Mouse (Mus musculus): ENCODE data around the gene Zfp653. TPM values are rescaled to one million over a fixed set of nuclear protein-coding genes. Genes with fewer than 3 reads are reported as not detected.

The Zfp653 gene
- polyA plus RNA-seq, 1 experiment, result 8.0 TPM

DNA sequence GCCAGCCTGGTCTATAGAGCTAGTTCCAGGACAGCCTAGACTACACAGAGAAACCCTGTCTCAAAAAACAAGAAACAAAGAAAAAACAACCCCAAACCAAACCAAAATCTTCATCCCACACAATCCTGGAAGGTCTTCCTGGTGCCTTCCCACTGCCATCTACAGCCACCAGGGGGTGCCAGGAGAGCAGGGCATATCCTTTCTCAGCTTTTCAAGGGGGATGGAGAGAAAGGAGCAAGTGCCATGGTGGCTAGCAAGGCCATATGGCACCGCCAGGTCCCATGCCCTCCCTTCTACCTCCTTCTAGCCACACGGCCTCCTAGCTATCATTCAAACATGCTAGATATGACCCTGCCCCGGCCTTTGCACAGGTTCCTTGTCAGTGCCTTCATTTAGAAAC, 4.7 kb downstream of the Zfp653 start:
- Histone ChIP-seq H3K79me3 (ENCODE audit: low read depth) (no peaks in the 10 kb centered on the region), H3ac (ENCODE audit: control insufficient read depth, insufficient read length, low read depth) (no peak overlapping the region), H3K36me3 (ENCODE audit: control insufficient read depth, insufficient read depth) (peaks cover 26% of the 10 kb centered on the region), H3K27me3 (ENCODE audit: control insufficient read depth, insufficient read depth, insufficient read length) (no peaks in the 10 kb centered on the region), H3K4me3 (ENCODE audit: insufficient read depth, poor library complexity, severe bottlenecking) (no peak overlapping the region), H3K79me2 (ENCODE audit: control insufficient read depth, insufficient read depth) (no peaks in the 10 kb centered on the region)
- TF ChIP-seq CTCF (IDR thresholded peaks at IDR 0.05; ENCODE audit: control insufficient read depth, insufficient read depth, insufficient read length) (peak; percentile 53), MYOD1 (IDR thresholded peaks at IDR 0.05; ENCODE audit: control insufficient read depth, insufficient read length, low read depth) (no peak)

DNA sequence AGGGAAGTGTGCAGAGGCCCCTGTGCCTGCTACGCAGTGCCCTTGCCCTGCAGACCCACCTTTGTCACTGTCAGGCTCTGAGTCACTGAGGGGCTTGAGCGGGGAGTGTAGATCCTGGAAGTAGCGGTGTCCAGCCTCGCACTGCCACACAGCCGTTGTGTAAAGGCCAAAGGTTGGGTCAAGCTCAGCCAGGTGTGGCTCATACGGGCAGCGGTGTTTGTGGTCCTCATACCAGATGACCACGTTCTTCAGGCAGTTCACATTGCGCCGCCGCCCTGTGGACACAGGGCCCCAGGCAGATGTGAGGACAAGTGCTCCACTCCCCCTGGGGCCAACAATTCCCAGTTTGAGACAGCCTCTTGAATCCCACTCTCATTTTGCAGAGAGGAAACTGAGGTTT, 5.5 kb downstream of the Zfp653 start:
- Histone ChIP-seq H3K36me3 (ENCODE audit: control insufficient read depth, insufficient read depth) (peaks cover 26% of the 10 kb centered on the region), H3K4me3 (ENCODE audit: insufficient read depth, poor library complexity, severe bottlenecking) (no peak overlapping the region), H3K79me3 (ENCODE audit: low read depth) (no peaks in the 10 kb centered on the region), H3K27me3 (ENCODE audit: control insufficient read depth, insufficient read depth, insufficient read length) (no peaks in the 10 kb centered on the region), H3K79me2 (ENCODE audit: control insufficient read depth, insufficient read depth) (no peaks in the 10 kb centered on the region), H3ac (ENCODE audit: control insufficient read depth, insufficient read length, low read depth) (no peak overlapping the region)
- TF ChIP-seq CEBPB (IDR thresholded peaks at IDR 0.05; ENCODE audit: low read depth) (no peak), CTCF (IDR thresholded peaks at IDR 0.05; ENCODE audit: control insufficient read depth, insufficient read depth, insufficient read length) (no peak), USF1 (IDR thresholded peaks at IDR 0.05; ENCODE audit: low read depth) (no peak), FOSL1 (IDR thresholded peaks at IDR 0.05; ENCODE audit: insufficient read depth, low read length, poor library complexity, severe bottlenecking) (no peak), MAX (IDR thresholded peaks at IDR 0.05) (no peak), MYOD1 (IDR thresholded peaks at IDR 0.05; ENCODE audit: control insufficient read depth, insufficient read length, low read depth) (no peak), MYOG (IDR thresholded peaks at IDR 0.05; ENCODE audit: control insufficient read depth, extremely low read depth, insufficient read length) (no peak)

DNA sequence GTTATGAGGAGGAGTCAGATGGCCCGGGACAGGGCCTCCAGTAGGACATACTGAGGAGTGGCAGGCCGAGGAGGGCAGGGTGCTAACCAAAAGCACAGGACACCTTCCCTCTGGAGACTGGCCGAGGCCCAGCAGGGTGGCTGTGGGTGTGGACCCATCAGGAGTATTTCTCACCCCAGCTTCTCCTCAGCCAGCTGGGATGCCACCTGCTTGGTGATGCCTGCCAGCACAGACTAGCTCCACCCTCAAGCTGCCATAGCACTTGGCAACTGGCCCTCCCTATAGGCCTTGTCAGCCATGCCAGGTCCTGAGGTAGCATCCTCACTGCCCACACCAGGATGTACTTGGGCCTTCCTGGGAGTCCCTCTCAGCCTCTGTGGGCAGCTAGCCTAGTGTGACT, 6.8 kb downstream of the Zfp653 start:
- Histone ChIP-seq H3K36me3 (ENCODE audit: control insufficient read depth, insufficient read depth) (peaks cover 26% of the 10 kb centered on the region), H3K27me3 (ENCODE audit: control insufficient read depth, insufficient read depth, insufficient read length) (no peaks in the 10 kb centered on the region), H3K79me3 (ENCODE audit: low read depth) (no peaks in the 10 kb centered on the region), H3K79me2 (ENCODE audit: control insufficient read depth, insufficient read depth) (no peaks in the 10 kb centered on the region), H3K4me3 (ENCODE audit: insufficient read depth, poor library complexity, severe bottlenecking) (no peak overlapping the region), H3ac (ENCODE audit: control insufficient read depth, insufficient read length, low read depth) (no peak overlapping the region)
- TF ChIP-seq MYOD1 (IDR thresholded peaks at IDR 0.05; ENCODE audit: control insufficient read depth, insufficient read length, low read depth), result no peak
- no peak for TF ChIP-seq MYOG (IDR thresholded peaks at IDR 0.05; ENCODE audit: control insufficient read depth, extremely low read depth, insufficient read length)
- no peak for TF ChIP-seq CTCF (IDR thresholded peaks at IDR 0.05; ENCODE audit: control insufficient read depth, insufficient read depth, insufficient read length)
- TF ChIP-seq FOSL1 (IDR thresholded peaks at IDR 0.05; ENCODE audit: insufficient read depth, low read length, poor library complexity, severe bottlenecking), result no peak
- TF ChIP-seq MAX (IDR thresholded peaks at IDR 0.05), result no peak
- TF ChIP-seq USF1 (IDR thresholded peaks at IDR 0.05; ENCODE audit: low read depth), result no peak
- TF ChIP-seq CEBPB (IDR thresholded peaks at IDR 0.05; ENCODE audit: low read depth), result no peak

DNA sequence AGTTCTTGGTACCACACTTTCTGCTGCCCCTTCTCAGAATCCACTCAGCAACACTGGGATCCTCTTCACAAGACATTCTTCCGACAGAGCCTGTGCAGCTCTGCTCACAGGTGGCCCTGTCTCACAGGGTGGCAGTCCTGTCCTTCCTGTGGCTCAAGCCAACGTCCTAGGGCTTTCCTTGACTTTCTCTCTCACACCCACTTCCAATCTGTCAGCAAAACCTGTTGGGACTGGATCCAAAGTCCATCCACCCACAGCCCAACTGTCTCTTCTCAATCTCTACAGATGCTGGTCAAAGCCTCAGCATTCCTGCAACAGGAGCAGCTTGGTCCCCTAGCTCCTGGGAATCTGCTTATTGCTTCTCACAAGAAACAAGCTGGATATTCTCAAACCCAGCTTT, 9.8 kb downstream of the Zfp653 start:
- H3K4me3 ChIP-seq (ENCODE audit: insufficient read depth, poor library complexity, severe bottlenecking), result no peak overlapping the region
- H3ac ChIP-seq (ENCODE audit: control insufficient read depth, insufficient read length, low read depth), result no peak overlapping the region
- no peak for TF ChIP-seq MYOG (IDR thresholded peaks at IDR 0.05; ENCODE audit: control insufficient read depth, extremely low read depth, insufficient read length)
- TF ChIP-seq USF1 (IDR thresholded peaks at IDR 0.05; ENCODE audit: low read depth), result no peak
- TF ChIP-seq CEBPB (IDR thresholded peaks at IDR 0.05; ENCODE audit: low read depth), result no peak
- TF ChIP-seq MAX (IDR thresholded peaks at IDR 0.05), result no peak
- TF ChIP-seq CTCF (IDR thresholded peaks at IDR 0.05; ENCODE audit: control insufficient read depth, insufficient read depth, insufficient read length), result no peak
- TF ChIP-seq MYOD1 (IDR thresholded peaks at IDR 0.05; ENCODE audit: control insufficient read depth, insufficient read length, low read depth), result no peak
- no peak for TF ChIP-seq FOSL1 (IDR thresholded peaks at IDR 0.05; ENCODE audit: insufficient read depth, low read length, poor library complexity, severe bottlenecking)
- H3K79me2 ChIP-seq (ENCODE audit: control insufficient read depth, insufficient read depth), result no peaks in the 10 kb centered on the region
- peaks cover 27% of the 10 kb centered on the region for H3K36me3 ChIP-seq (ENCODE audit: control insufficient read depth, insufficient read depth)
- no peaks in the 10 kb centered on the region for H3K79me3 ChIP-seq (ENCODE audit: low read depth)
- H3K27me3 ChIP-seq (ENCODE audit: control insufficient read depth, insufficient read depth, insufficient read length), result no peaks in the 10 kb centered on the region

GRCm38 (mm10) chr9:22058011-22058424, 13.2 kb downstream of the Zfp653 start:
- Histone ChIP-seq H3K79me2 (ENCODE audit: control insufficient read depth, insufficient read depth) (no peaks in the 10 kb centered on the region), H3K36me3 (ENCODE audit: control insufficient read depth, insufficient read depth) (peaks cover 7% of the 10 kb centered on the region)

GRCm38 (mm10) chr9:22057031-22057517, 14.1 kb downstream of the Zfp653 start:
- Histone ChIP-seq H3K27me3 (ENCODE audit: control insufficient read depth, insufficient read depth, insufficient read length) (peaks cover 7% of the 10 kb centered on the region), H3K36me3 (ENCODE audit: control insufficient read depth, insufficient read depth) (peaks cover 7% of the 10 kb centered on the region), H3K79me2 (ENCODE audit: control insufficient read depth, insufficient read depth) (no peaks in the 10 kb centered on the region), H3K4me3 (ENCODE audit: insufficient read depth, poor library complexity, severe bottlenecking) (no peak overlapping the region), H3K79me3 (ENCODE audit: low read depth) (no peaks in the 10 kb centered on the region), H3ac (ENCODE audit: control insufficient read depth, insufficient read length, low read depth) (no peak overlapping the region)
- TF ChIP-seq MYOG (IDR thresholded peaks at IDR 0.05; ENCODE audit: control insufficient read depth, extremely low read depth, insufficient read length) (no peak), USF1 (IDR thresholded peaks at IDR 0.05; ENCODE audit: low read depth) (no peak), FOSL1 (IDR thresholded peaks at IDR 0.05; ENCODE audit: insufficient read depth, low read length, poor library complexity, severe bottlenecking) (no peak), CEBPB (IDR thresholded peaks at IDR 0.05; ENCODE audit: low read depth) (no peak), MAX (IDR thresholded peaks at IDR 0.05) (no peak), MYOD1 (IDR thresholded peaks at IDR 0.05; ENCODE audit: control insufficient read depth, insufficient read length, low read depth) (no peak), CTCF (IDR thresholded peaks at IDR 0.05; ENCODE audit: control insufficient read depth, insufficient read depth, insufficient read length) (no peak)

More at GRCm38 (mm10) chr9:22058011-22058424, 13.2 kb downstream of the Zfp653 start:
- peak overlapping the region; percentile 12 for H3ac ChIP-seq (ENCODE audit: control insufficient read depth, insufficient read length, low read depth)
- H3K79me3 ChIP-seq (ENCODE audit: low read depth), result no peaks in the 10 kb centered on the region
- TF ChIP-seq CTCF (IDR thresholded peaks at IDR 0.05; ENCODE audit: control insufficient read depth, insufficient read depth, insufficient read length) (no peak), MYOD1 (IDR thresholded peaks at IDR 0.05; ENCODE audit: control insufficient read depth, insufficient read length, low read depth) (peak; percentile 39)
- H3K4me3 ChIP-seq (ENCODE audit: insufficient read depth, poor library complexity, severe bottlenecking), result no peak overlapping the region
- H3K27me3 ChIP-seq (ENCODE audit: control insufficient read depth, insufficient read depth, insufficient read length), result no peaks in the 10 kb centered on the region

All from C2C12 (cell line).